Mouse (Mus musculus) 416B (cell line): ENCODE results near the gene Bcdin3d.
A peak's percentile ranks its signal among the peaks of the same experiment; 100 is the strongest.
"Not testable (repeated sequence)": the region's sequence is repeated elsewhere in the genome, so short reads cannot be mapped to it uniquely, and the experiment has no call there.

Experiments used
- DNase-seq: peaks from one replicate; pipeline ENCODE4 v3.0.0; 2011; ENCODE audit warnings: low read depth

Gene Bcdin3d

GRCm38 (mm10) chr15:99472972-99473371 lies 1.6 kb downstream of the Bcdin3d start:
- no peak for DNase-seq

GRCm38 (mm10) chr15:99471677-99472063 lies 2.9 kb downstream of the Bcdin3d start:
- peak; percentile 38 for DNase-seq

GRCm38 (mm10) chr15:99470971-99471676 lies 3.4 kb downstream of the Bcdin3d start:
- peak; percentile 73 for DNase-seq

- DNase-seq = no peak
Observed at GRCm38 (mm10) chr15:99470224-99470761, 4.2 kb downstream of the Bcdin3d start.

GRCm38 (mm10) chr15:99469736-99470135 lies 4.8 kb downstream of the Bcdin3d start:
- DNase-seq = no peak

- peak; percentile 93 for DNase-seq
Observed at GRCm38 (mm10) chr15:99469067-99469466, 5.5 kb downstream of the Bcdin3d start.

- DNase-seq = no peak
Observed at GRCm38 (mm10) chr15:99463194-99463593, 11.3 kb downstream of the Bcdin3d start.

GRCm38 (mm10) chr15:99457606-99458401 lies 16.7 kb downstream of the Bcdin3d start, which contains the start of gene Nckap5l:
Nckap5l (minus strand) TSS chr15:99457748.
- DNase-seq = peak; percentile 95

- DNase-seq = peak; percentile 54
Observed at GRCm38 (mm10) chr15:99456963-99457605, 17.4 kb downstream of the Bcdin3d start.

GRCm38 (mm10) chr15:99456338-99456962 lies 18.1 kb downstream of the Bcdin3d start:
- DNase-seq = peak; percentile 44

GRCm38 (mm10) chr15:99455415-99455814 lies 19.1 kb downstream of the Bcdin3d start:
- DNase-seq = no peak

GRCm38 (mm10) chr15:99454585-99455279 lies 19.8 kb downstream of the Bcdin3d start:
- DNase-seq = no peak

- DNase-seq = no peak
Observed at GRCm38 (mm10) chr15:99453153-99453900, 21.2 kb downstream of the Bcdin3d start.

GRCm38 (mm10) chr15:99449751-99450280 lies 24.7 kb downstream of the Bcdin3d start:
- no peak for DNase-seq

GRCm38 (mm10) chr15:99449131-99449750 lies 25.3 kb downstream of the Bcdin3d start:
- peak; percentile 51 for DNase-seq

- DNase-seq = not testable (repeated sequence)
Observed at GRCm38 (mm10) chr15:99446136-99446535, 28.4 kb downstream of the Bcdin3d start.

GRCm38 (mm10) chr15:99445567-99445966 lies 29.0 kb downstream of the Bcdin3d start:
- no peak for DNase-seq

- no peak for DNase-seq
Observed at GRCm38 (mm10) chr15:99442358-99442757, 32.2 kb downstream of the Bcdin3d start.

- DNase-seq = no peak
Observed at GRCm38 (mm10) chr15:99440816-99441457, 33.6 kb downstream of the Bcdin3d start.
